Mouse (Mus musculus) embryonic facial prominence, embryonic 10.5 days (tissue): ENCODE data around the gene Ppm1d. TPM values are rescaled to one million over a fixed set of nuclear protein-coding genes. Genes with fewer than 3 reads are reported as not detected.

Experiments used
- DNase-seq: peaks from one replicate; pipeline ENCODE4 v3.0.0-alpha.2; 2017; ENCODE audit warnings: low spot score
- H3K27ac ChIP-seq: fragments of 300-500 bp; sonication (generic); replicated peaks from 2 replicates; pipeline ENCODE4 v1.5.1; 2016; ENCODE audit warnings: mild to moderate bottlenecking
- H3K27me3 ChIP-seq: fragments of 300-500 bp; sonication (generic); replicated peaks from 2 replicates; pipeline ENCODE4 v1.6.1; 2016; ENCODE audit warnings: low read depth, mild to moderate bottlenecking; ENCODE audit not compliant: poor library complexity, severe bottlenecking
- H3K36me3 ChIP-seq: fragments of 300-500 bp; sonication (generic); replicated peaks from 2 replicates; pipeline ENCODE4 v1.6.1; 2016; ENCODE audit warnings: mild to moderate bottlenecking, moderate library complexity
- H3K4me1 ChIP-seq: fragments of 300-500 bp; sonication (generic); 2 replicates; pipeline ENCODE4 v1.6.1; 2016
- H3K4me3 ChIP-seq: fragments of 300-500 bp; sonication (generic); 2 replicates; pipeline ENCODE4 v1.5.1; 2016; ENCODE audit warnings: mild to moderate bottlenecking, moderate library complexity
- H3K9me3 ChIP-seq: fragments of 300-500 bp; sonication (generic); 2 replicates; pipeline ENCODE4 v1.6.1; 2016; ENCODE audit warnings: mild to moderate bottlenecking
- WGBS: fragments of 180-500 bp; shearing (Covaris S2); methylation state at CpG from one replicate; pipeline ENCODE4 v1.1.7; 2016; 5-methylcytosine and 5-hydroxymethylcytosine counted together
- polyA plus RNA-seq: library from polyadenylated mRNA; unstranded; fragments of >200 nt; fragmentation: Nextera tagmentation; extraction: Ambion mirVana; gene quantifications from 2 replicates; pipeline ENCODE4 v1.2.1, GENCODE M21; 2016

Gene Ppm1d
- polyA plus RNA-seq: 21.4 and 22.7 TPM in 2 replicates

DNA sequence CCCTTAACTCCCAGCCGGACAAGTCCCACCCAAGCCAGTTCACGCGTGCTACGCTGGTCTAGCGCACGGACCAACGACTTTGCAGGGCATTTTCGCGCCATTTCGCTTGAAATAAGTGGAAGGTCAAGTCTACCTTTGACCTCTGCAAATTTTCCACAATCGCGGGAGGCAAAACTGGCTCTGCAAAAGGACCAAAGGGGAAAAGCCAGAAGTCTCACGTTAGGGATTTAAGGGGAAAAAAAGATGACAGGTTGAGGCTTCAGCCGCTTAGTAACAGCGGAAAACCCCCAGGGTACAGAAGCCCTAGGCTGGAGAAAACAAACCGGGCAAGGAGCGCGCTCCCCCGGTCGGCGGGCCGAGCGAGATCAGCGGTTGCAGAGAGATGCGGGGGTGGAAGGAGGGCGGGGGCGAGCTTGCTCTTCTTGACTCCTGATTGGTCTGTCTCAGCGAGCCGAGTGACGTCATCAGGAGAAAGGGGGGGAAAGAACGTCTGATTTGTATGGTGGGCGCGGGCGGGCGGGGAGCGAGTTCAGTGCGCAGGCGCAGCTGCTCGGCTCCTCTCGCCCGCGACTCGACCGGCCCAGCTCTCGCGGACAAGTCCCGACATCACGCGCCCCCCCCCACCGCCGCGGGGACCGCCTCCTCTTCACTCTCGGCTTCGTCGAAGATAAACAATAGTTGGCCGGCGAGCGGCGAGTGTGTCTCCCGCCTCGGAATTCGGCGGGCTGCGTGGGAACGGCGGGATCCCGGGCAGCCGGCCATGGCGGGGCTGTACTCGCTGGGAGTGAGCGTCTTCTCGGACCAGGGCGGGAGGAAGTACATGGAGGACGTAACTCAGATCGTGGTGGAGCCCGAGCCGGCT, at the start of gene Ppm1d:
Gene Ppm1d (plus strand): TSS at position 532 of the 862 bp plus-strand sequence.
- under 1% methylated on average over 78 of the region's 78 CpGs for WGBS
- peak; percentile 99 for DNase-seq
- H3K27me3 ChIP-seq: 0 out of 2 replicates have a peak, but pooled peaks cover 4% of the 10 kb centered on the region
- peak within 1 kb of the TSS; percentile 94 for H3K27ac ChIP-seq
- H3K4me3 ChIP-seq: peak within 1 kb of the TSS; percentile 96
- peaks cover 19% of the 10 kb centered on the region for H3K4me1 ChIP-seq
- H3K9me3 ChIP-seq: no peaks in the 10 kb centered on the region; the same call in 1 of the 2 replicates
- peaks cover 22% of the 10 kb centered on the region for H3K36me3 ChIP-seq

DNA sequence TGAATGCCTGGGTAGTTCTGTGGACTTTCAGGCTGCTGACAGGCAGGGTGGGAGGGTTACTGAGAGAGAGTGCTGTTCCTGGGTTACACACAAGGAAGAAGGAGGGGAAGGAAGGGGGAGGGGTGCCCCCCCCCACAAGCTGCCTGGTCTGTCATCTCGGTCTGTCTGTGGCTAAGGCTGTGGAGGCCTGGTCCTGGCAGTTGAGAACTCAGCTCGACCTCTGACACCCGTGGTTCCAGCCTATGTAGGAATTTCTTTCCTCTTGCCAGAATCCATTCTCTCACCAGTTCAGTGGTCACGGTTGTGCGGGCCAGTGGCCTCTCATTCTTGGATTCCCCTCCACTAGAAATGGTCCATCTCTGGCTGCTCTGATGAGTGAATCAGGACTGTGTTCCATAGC, 46.4 kb upstream of the Ppm1d start:
- Histone ChIP-seq H3K36me3 (no peaks in the 10 kb centered on the region), H3K4me1 (no peaks in the 10 kb centered on the region), H3K27ac (no peak overlapping the region), H3K27me3 (no peaks in the 10 kb centered on the region), H3K9me3 (no peaks in the 10 kb centered on the region), H3K4me3 (no peak overlapping the region)
- peak; percentile 26 for DNase-seq
- 61% methylated on average over 5 of the region's 5 CpGs for WGBS

DNA sequence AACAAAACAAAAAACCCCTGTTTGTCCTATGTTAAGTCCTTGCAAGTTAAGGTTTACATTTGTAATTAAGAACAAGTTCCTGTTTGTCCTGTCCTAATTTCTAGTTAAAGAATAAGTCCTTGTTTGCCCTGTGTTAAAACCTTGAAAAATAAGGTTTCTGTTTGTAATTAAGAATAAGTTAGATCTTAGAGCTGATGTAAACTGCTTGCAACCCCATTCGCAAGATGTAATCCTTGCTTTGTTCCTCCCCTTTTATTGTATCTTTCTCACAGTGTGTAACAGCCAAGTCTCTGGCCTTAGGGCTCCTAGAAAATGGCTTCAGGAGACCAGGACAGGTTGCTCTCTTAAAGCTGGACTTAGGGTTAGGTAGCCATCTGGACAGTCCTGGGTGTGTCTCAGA, 43.7 kb upstream of the Ppm1d start:
- H3K27ac ChIP-seq: no peak overlapping the region
- no peaks in the 10 kb centered on the region for H3K27me3 ChIP-seq
- no peak overlapping the region for H3K4me3 ChIP-seq
- H3K9me3 ChIP-seq: no peaks in the 10 kb centered on the region
- no peak for DNase-seq
- no peaks in the 10 kb centered on the region for H3K36me3 ChIP-seq
- 85% methylated on average over 1 of the region's 1 CpGs for WGBS
- H3K4me1 ChIP-seq: no peaks in the 10 kb centered on the region

DNA sequence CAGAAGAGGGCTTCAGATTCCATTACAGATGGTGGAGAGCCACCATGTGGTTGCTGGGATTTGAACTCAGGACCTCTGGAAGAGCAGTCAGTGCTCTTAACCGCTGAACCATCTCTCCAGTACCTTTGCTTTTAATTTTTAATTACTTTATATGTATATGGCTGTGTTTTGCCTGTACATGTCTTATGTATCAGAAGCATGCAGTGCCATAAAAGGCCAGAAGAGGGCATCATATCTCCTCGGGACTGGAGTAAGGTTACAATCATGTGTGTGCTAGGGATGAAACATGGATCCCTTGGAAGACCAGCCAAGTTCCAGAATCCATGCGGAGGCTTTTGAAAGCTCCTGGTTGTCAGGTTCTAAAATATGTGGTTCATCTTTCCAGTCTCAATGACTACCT, 40.4 kb upstream of the Ppm1d start:
- 59% methylated on average over 3 of the region's 3 CpGs for WGBS
- no peak overlapping the region for H3K27ac ChIP-seq
- no peak overlapping the region for H3K4me3 ChIP-seq
- no peaks in the 10 kb centered on the region for H3K4me1 ChIP-seq
- H3K36me3 ChIP-seq: no peaks in the 10 kb centered on the region
- peak; percentile 40 for DNase-seq
- H3K9me3 ChIP-seq: no peaks in the 10 kb centered on the region
- H3K27me3 ChIP-seq: no peaks in the 10 kb centered on the region

DNA sequence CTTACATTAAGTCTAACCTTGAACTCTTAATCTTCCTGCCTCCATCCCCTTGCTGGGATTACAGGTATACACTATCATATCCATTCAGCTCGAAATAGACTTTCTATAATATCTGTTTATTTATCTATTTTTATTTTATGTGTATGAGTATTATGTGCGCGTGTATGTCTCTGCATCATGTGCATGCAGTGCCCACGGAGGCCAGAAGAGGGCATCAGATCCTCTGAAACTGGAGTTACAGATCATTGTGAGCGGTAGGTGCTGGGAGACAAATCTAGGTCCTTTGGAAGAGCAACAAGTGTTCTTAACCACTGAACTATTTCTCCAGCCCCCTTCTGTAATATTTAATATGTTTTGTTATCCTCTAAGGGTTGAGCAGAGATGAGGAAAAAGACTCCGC, 37.7 kb upstream of the Ppm1d start:
- 71% methylated on average over 6 of the region's 6 CpGs for WGBS
- no peaks in the 10 kb centered on the region for H3K9me3 ChIP-seq
- H3K4me1 ChIP-seq: peaks cover 11% of the 10 kb centered on the region
- H3K4me3 ChIP-seq: no peak overlapping the region
- no peaks in the 10 kb centered on the region for H3K36me3 ChIP-seq
- no peak overlapping the region for H3K27ac ChIP-seq
- H3K27me3 ChIP-seq: no peaks in the 10 kb centered on the region
- DNase-seq: no peak

DNA sequence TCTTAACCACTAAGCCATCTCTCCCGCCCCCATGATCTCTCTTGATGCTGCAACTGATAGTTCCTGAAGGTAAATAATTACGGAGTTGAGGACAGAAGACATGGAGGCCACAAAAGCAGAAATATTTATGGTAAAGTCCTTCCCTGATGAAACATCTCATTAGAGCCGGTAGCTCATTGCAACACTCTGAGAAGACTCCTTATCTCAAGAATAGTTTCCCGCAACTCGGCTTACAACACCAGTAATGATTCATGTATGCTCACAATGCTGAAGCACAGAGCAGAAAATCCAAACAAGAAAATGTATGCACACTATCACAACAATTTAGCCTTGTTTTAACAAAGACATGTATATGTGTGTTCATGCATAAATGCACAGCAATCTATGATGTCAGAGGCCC, 35.9 kb upstream of the Ppm1d start:
- Histone ChIP-seq H3K9me3 (no peaks in the 10 kb centered on the region), H3K27ac (no peak overlapping the region), H3K4me1 (peaks cover 11% of the 10 kb centered on the region), H3K27me3 (no peaks in the 10 kb centered on the region), H3K4me3 (no peak overlapping the region), H3K36me3 (no peaks in the 10 kb centered on the region)
- DNase-seq: no peak
- WGBS: 90% methylated on average over 5 of the region's 5 CpGs

DNA sequence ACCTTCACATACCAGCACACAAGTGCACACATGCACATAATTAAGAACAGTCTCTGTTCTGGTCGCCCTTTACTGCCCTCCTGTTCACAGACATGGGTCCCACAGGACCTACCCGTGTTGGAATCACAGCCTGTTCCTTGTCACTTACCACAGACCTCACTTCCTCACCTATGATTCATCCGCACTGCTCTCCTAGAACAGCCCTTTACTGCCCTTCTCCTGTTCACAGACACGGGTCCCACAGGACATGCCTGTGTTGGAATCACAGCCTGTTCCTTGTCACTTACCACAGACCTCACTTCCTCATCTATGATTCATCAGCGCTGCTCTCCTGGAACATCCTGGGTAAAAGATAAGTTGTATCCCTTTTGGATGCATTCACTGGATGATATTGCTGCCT, 33.4 kb upstream of the Ppm1d start:
- no peaks in the 10 kb centered on the region for H3K9me3 ChIP-seq
- H3K27ac ChIP-seq: no peak overlapping the region
- peaks cover 13% of the 10 kb centered on the region for H3K4me1 ChIP-seq
- 64% methylated on average over 5 of the region's 5 CpGs for WGBS
- no peak overlapping the region for H3K4me3 ChIP-seq
- no peaks in the 10 kb centered on the region for H3K36me3 ChIP-seq
- no peaks in the 10 kb centered on the region for H3K27me3 ChIP-seq
- no peak for DNase-seq

DNA sequence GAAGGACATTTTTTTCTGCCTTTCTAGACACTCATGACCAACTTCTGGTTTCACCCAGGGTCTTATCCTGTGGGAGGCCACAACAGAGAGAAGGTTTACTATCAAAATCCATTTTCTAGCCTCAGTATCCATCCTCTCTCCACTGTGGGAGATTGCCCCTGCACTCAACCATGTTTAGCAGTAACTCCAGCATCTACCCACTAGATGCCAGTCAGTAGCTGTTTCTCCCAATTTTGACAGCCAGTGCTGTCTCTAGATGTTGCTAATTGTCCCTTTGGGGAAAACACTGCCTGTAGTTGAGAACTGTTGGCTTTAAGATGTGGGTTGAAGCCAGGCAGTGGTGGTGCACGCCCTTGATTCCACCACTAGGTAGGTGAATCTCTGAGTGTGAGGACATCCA, 32.9 kb upstream of the Ppm1d start:
- Histone ChIP-seq H3K4me1 (peaks cover 13% of the 10 kb centered on the region), H3K27me3 (no peaks in the 10 kb centered on the region), H3K9me3 (no peaks in the 10 kb centered on the region), H3K36me3 (no peaks in the 10 kb centered on the region), H3K27ac (no peak overlapping the region), H3K4me3 (no peak overlapping the region)
- no peak for DNase-seq
- 75% methylated on average over 1 of the region's 1 CpGs for WGBS

DNA sequence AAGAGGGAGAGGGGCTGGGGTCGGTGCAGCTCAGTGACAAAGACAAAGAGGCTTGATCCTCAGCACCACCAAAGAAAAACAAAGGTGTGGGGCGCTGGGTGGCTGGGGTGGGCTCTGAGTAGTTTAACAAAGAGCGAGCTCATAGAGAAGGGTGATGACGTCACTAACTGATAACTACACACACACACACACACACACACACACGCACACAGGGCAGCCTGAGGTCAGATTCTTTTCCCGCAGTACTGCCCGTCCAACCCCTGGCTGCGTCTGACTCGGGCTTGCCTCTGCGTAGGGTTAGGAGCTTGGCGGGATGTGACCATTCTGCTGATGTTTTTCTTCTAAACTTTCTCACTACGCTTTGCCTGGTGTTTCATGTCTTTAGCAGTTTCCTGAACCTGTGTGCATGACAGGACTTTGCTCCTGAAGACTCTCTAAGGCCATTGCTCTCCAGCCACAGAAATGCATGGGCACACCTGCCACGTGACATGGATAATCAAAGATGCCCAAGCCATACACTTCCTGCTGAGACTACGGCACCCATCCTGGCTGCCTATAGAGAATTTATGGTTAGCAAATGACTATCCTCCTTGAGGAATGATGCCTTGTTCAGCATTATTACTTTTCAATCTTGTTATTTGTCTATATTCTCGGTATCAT, 29.7 kb upstream of the Ppm1d start:
- no peak overlapping the region for H3K27ac ChIP-seq
- no peaks in the 10 kb centered on the region; the same call in 1 of the 2 replicates for H3K9me3 ChIP-seq
- H3K27me3 ChIP-seq: no peaks in the 10 kb centered on the region
- no peak overlapping the region for H3K4me3 ChIP-seq
- H3K36me3 ChIP-seq: no peaks in the 10 kb centered on the region
- DNase-seq: no peak
- H3K4me1 ChIP-seq: peaks cover 13% of the 10 kb centered on the region
- 81% methylated on average over 15 of the region's 15 CpGs for WGBS

DNA sequence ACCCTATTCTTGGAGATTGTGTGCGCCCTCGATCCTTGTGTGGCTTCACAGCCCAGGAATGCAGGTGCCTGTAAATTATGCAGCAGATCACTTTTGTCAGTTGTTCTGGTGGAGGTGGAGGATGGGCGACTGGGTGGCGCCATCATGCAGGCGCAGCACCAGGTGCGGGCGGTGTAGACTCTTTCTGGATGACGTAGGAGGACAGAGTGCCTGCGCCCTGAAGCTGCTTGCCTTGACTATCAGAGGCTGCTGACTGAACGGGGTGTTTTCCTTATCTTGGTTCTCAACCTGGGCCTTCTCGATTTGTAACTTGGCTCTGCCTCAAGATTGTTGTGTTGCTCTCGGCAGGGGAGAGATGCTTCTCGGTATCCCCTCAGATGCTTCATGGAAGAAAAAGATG, 13.1 kb upstream of the Ppm1d start:
- 86% methylated on average over 13 of the region's 13 CpGs for WGBS
- DNase-seq: no peak
- no peaks in the 10 kb centered on the region for H3K9me3 ChIP-seq
- no peak overlapping the region for H3K4me3 ChIP-seq
- H3K4me1 ChIP-seq: no peaks in the 10 kb centered on the region
- H3K27ac ChIP-seq: no peak overlapping the region; the same call in 1 of the 2 replicates
- no peaks in the 10 kb centered on the region for H3K36me3 ChIP-seq
- H3K27me3 ChIP-seq: no peaks in the 10 kb centered on the region

DNA sequence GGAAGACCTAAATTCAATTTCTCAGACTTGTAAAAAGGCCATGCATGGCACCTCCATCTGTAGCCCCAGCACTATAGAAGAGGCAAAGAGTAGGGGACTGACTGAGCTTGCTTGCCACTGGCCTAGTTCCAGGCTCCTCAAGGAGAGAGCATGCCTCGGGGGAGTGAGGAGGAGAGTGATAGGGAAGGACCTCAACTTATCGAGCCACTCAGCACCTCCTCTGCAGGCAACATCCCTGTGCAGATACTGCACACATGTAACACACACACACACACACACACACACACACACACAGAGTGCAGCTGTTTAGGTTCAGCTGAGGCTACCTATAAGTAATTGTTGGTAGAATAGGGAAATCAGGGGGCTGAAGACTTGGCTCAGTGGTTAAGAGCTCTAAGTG, 11.2 kb upstream of the Ppm1d start:
- H3K9me3 ChIP-seq: no peaks in the 10 kb centered on the region
- no peak for DNase-seq
- no peak overlapping the region for H3K4me3 ChIP-seq
- no peaks in the 10 kb centered on the region for H3K4me1 ChIP-seq
- WGBS: 85% methylated on average over 2 of the region's 2 CpGs
- H3K27ac ChIP-seq: no peak overlapping the region
- no peaks in the 10 kb centered on the region for H3K36me3 ChIP-seq
- no peaks in the 10 kb centered on the region for H3K27me3 ChIP-seq

DNA sequence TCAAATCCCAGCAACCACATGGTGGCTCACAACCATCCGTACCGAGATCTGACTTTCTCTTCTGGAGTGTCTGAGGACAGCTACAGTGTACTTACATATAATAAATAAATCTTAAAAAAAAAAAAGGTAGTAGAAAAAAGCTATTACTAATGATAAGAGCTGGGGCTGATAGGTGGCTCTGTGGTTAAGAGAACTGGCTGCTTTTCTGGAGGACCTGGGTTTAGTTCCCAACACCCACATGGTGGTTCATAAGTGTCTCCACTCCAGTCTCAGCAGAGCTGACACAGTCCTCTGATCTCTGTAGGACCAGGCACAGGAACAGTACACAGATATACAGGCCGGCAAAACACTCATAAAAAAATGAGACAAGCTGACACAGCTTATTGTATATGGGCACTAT, 9.9 kb upstream of the Ppm1d start:
- 93% methylated on average over 3 of the region's 3 CpGs for WGBS
- H3K4me1 ChIP-seq: no peaks in the 10 kb centered on the region
- H3K4me3 ChIP-seq: no peak overlapping the region
- H3K27me3 ChIP-seq: no peaks in the 10 kb centered on the region
- DNase-seq: no peak
- H3K27ac ChIP-seq: no peak overlapping the region
- H3K36me3 ChIP-seq: no peaks in the 10 kb centered on the region
- no peaks in the 10 kb centered on the region for H3K9me3 ChIP-seq

DNA sequence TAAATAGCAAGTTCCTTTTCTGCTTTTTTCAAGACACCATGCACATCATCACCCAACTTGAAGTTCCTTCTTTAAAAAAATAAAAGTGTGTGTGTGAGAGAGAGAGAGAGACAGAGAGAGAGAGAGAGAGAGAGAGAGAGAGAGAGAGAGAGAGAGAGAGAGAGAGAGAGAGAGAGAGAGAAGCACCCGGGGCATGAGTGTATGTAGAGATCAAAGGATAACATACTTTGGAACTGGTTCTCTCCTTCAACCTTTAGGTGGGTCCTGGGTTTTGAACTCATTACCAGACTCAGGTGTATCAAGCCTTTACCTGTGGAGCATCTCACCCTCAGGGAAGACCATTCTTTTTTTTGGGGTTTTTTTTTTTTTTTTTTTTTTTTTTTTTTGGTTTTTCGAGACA, 9.2 kb upstream of the Ppm1d start:
- no peak overlapping the region for H3K27ac ChIP-seq
- no peaks in the 10 kb centered on the region for H3K27me3 ChIP-seq
- no peaks in the 10 kb centered on the region for H3K36me3 ChIP-seq
- WGBS: 71% methylated on average over 2 of the region's 2 CpGs
- DNase-seq: no peak
- no peak overlapping the region for H3K4me3 ChIP-seq
- no peaks in the 10 kb centered on the region for H3K9me3 ChIP-seq
- no peaks in the 10 kb centered on the region for H3K4me1 ChIP-seq
